Mouse (Mus musculus): ENCODE results near the gene Atxn1. TPM values are rescaled to one million over a fixed set of nuclear protein-coding genes. Genes with fewer than 3 reads are reported as not detected.

The Atxn1 gene
- total and polyA plus RNA-seq, 2 experiments from 2014 or later = 12.0 to 31.4 TPM

GRCm38 (mm10) chr13:45882976-45883440 lies 81.8 kb downstream of the Atxn1 start:
- 37% methylated on average over 3 of the region's 3 CpGs for WGBS
- no peaks in the 10 kb centered on the region for H3K36me3 ChIP-seq (ENCODE audit: insufficient read depth, low read length)
- H3K27me3 ChIP-seq (ENCODE audit: insufficient read depth, low read length) = no peaks in the 10 kb centered on the region
- no peak for ATAC-seq (ENCODE audit: low FRiP score)
- no peak for TF ChIP-seq CTCF (IDR thresholded peaks at IDR 0.05)
- no peak overlapping the region for H3K4me3 ChIP-seq (ENCODE audit: low read depth, low read length)
- no peak overlapping the region for H3K27ac ChIP-seq (ENCODE audit: low read depth, low read length)
- peaks cover 8% of the 10 kb centered on the region; the same call in 1 of the 2 replicates for H3K4me1 ChIP-seq (ENCODE audit: insufficient read depth, low read length)
- no peaks in the 10 kb centered on the region for H3K9me3 ChIP-seq (ENCODE audit: low read length)
- peak; percentile 44 for DNase-seq (ENCODE audit: low spot score)
- H3K9ac ChIP-seq (replicated peaks; ENCODE audit: low read length, poor library complexity, severe bottlenecking) = no peak overlapping the region
- no peak overlapping the region for H3K4me2 ChIP-seq (ENCODE audit: low read depth, low read length, poor library complexity, severe bottlenecking)

GRCm38 (mm10) chr13:45880543-45880845 lies 84.3 kb downstream of the Atxn1 start:
- no peak for ATAC-seq (ENCODE audit: low FRiP score)
- DNase-seq (ENCODE audit: low spot score) = no peak
- Histone ChIP-seq H3K9ac (replicated peaks; ENCODE audit: low read length, poor library complexity, severe bottlenecking) (no peak overlapping the region), H3K27ac (ENCODE audit: low read depth, low read length) (no peak overlapping the region), H3K4me1 (ENCODE audit: insufficient read depth, low read length) (peaks cover 8% of the 10 kb centered on the region; the same call in 1 of the 2 replicates), H3K4me2 (ENCODE audit: low read depth, low read length, poor library complexity, severe bottlenecking) (no peak overlapping the region), H3K9me3 (ENCODE audit: low read length) (no peaks in the 10 kb centered on the region), H3K36me3 (ENCODE audit: insufficient read depth, low read length) (no peaks in the 10 kb centered on the region), H3K27me3 (ENCODE audit: insufficient read depth, low read length) (no peaks in the 10 kb centered on the region), H3K4me3 (ENCODE audit: low read depth, low read length) (no peak overlapping the region)
- WGBS = 46% methylated on average over 5 of the region's 5 CpGs
- TF ChIP-seq CTCF (IDR thresholded peaks at IDR 0.05) = no peak

DNA sequence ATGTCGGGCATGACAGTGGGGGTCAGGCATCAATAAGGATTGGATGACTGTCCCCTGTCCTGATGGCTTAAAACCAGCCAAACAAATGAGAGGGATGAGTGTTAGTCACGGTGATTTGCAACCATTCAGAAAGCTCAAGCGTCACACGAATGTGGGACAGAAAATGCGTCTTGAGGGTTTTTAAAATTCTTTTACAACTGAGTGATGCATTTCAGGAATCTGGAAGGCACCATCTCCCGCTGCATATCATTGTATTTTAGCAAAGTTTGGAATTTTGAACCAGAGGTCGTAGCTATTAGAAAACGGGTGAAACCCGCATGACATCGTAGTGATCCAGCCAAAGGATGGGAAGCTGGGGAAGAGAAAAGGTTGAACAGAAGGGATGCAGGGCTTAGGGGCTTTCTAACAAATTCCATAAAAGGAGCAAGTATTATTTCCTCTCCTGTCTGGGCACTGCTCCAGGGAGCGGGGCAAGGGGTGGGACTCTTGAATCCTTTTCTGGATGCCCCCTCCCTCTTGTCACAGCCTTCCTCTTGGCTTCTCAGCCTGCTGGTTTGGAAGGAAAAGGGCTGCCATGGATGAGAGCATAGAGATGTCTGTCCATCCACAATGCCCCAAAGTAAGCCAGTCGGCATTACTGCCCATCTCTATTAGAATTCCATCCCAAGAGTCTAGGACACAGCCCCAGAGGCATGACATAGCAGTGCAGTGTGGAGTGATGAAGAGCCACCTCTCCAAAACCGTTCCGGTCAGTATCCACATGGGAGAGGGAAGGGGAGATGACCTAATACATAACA lies 84.9 kb downstream of the Atxn1 start:
- Histone ChIP-seq H3K27me3 (ENCODE audit: insufficient read depth, low read length) (no peaks in the 10 kb centered on the region), H3K4me1 (ENCODE audit: insufficient read depth, low read length) (peaks cover 8% of the 10 kb centered on the region; the same call in 1 of the 2 replicates), H3K9me3 (ENCODE audit: low read length) (no peaks in the 10 kb centered on the region), H3K9ac (replicated peaks; ENCODE audit: low read length, poor library complexity, severe bottlenecking) (no peak overlapping the region), H3K4me2 (ENCODE audit: low read depth, low read length, poor library complexity, severe bottlenecking) (no peak overlapping the region), H3K27ac (ENCODE audit: low read depth, low read length) (no peak overlapping the region), H3K36me3 (ENCODE audit: insufficient read depth, low read length) (no peaks in the 10 kb centered on the region), H3K4me3 (ENCODE audit: low read depth, low read length) (no peak overlapping the region)
- no peak for TF ChIP-seq CTCF (IDR thresholded peaks at IDR 0.05)
- DNase-seq (ENCODE audit: low spot score) (no peak), ATAC-seq (ENCODE audit: low FRiP score) (no peak)
- 42% methylated on average over 14 of the region's 14 CpGs for WGBS

DNA sequence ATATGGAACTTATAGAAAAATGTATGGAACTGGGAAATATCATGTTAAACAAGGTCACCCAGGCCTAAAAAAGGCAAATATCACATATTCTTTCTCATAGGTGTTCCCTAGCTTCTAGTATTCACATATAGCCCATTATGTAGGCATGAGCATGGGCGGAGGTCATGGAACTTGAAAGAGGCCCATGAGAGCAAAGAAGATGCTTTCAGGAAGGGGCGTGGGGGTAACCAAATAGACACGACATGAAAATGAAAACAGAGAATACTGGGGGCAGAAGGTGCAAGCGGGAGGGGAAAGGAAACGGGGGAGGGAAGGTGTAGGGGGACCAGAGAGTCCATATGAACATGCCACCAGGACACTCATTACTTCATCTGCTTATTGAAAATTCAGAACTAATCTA lies 87.9 kb downstream of the Atxn1 start:
- Histone ChIP-seq H3K36me3 (ENCODE audit: insufficient read depth, low read length) (no peaks in the 10 kb centered on the region), H3K27me3 (ENCODE audit: insufficient read depth, low read length) (no peaks in the 10 kb centered on the region), H3K9ac (replicated peaks; ENCODE audit: low read length, poor library complexity, severe bottlenecking) (no peak overlapping the region), H3K4me2 (ENCODE audit: low read depth, low read length, poor library complexity, severe bottlenecking) (no peak overlapping the region), H3K4me3 (ENCODE audit: low read depth, low read length) (no peak overlapping the region), H3K4me1 (ENCODE audit: insufficient read depth, low read length) (peaks cover 8% of the 10 kb centered on the region; the same call in 1 of the 2 replicates), H3K27ac (ENCODE audit: low read depth, low read length) (no peak overlapping the region), H3K9me3 (ENCODE audit: low read length) (no peaks in the 10 kb centered on the region)
- WGBS = 84% methylated on average over 5 of the region's 5 CpGs
- TF ChIP-seq CTCF (IDR thresholded peaks at IDR 0.05) = no peak
- DNase-seq (ENCODE audit: low spot score) (no peak), ATAC-seq (ENCODE audit: low FRiP score) (no peak)

DNA sequence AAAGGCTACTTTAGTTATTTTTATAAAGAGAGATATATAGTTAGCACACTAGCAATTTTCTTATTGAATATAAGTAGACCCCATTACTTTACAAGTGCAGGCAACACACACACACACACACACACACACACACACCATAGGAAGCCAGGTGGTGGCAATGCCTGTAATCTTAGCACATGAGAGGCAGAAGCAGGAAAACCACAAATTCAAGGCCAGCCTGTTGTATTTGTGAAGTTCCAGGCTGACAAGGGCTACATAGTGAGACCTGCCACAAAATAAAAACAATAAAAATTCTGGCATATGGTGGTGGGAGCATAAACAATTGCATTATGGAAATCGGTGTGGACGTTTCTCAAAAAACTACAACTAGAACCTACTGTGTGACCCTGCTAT lies 88.4 kb downstream of the Atxn1 start:
- Histone ChIP-seq H3K27me3 (ENCODE audit: insufficient read depth, low read length) (no peaks in the 10 kb centered on the region), H3K9me3 (ENCODE audit: low read length) (no peaks in the 10 kb centered on the region), H3K4me1 (ENCODE audit: insufficient read depth, low read length) (peaks cover 8% of the 10 kb centered on the region; the same call in 1 of the 2 replicates), H3K36me3 (ENCODE audit: insufficient read depth, low read length) (no peaks in the 10 kb centered on the region), H3K4me2 (ENCODE audit: low read depth, low read length, poor library complexity, severe bottlenecking) (no peak overlapping the region), H3K9ac (replicated peaks; ENCODE audit: low read length, poor library complexity, severe bottlenecking) (no peak overlapping the region), H3K4me3 (ENCODE audit: low read depth, low read length) (no peak overlapping the region), H3K27ac (ENCODE audit: low read depth, low read length) (no peak overlapping the region)
- ATAC-seq (ENCODE audit: low FRiP score) (no peak), DNase-seq (ENCODE audit: low spot score) (no peak)
- no peak for TF ChIP-seq CTCF (IDR thresholded peaks at IDR 0.05)
- 89% methylated on average over 2 of the region's 2 CpGs for WGBS

- Histone ChIP-seq H3K4me2 (ENCODE audit: low read depth, low read length, poor library complexity, severe bottlenecking) (no peak overlapping the region), H3K4me1 (ENCODE audit: insufficient read depth, low read length) (peaks cover 4% of the 10 kb centered on the region; the same call in 1 of the 2 replicates), H3K27me3 (ENCODE audit: insufficient read depth, low read length) (no peaks in the 10 kb centered on the region), H3K36me3 (ENCODE audit: insufficient read depth, low read length) (no peaks in the 10 kb centered on the region), H3K9me3 (ENCODE audit: low read length) (no peaks in the 10 kb centered on the region), H3K9ac (replicated peaks; ENCODE audit: low read length, poor library complexity, severe bottlenecking) (no peak overlapping the region), H3K27ac (ENCODE audit: low read depth, low read length) (no peak overlapping the region), H3K4me3 (ENCODE audit: low read depth, low read length) (no peak overlapping the region)
- DNase-seq (ENCODE audit: low spot score) = no peak
- no peak for ATAC-seq (ENCODE audit: low FRiP score)
- 59% methylated on average over 6 of the region's 6 CpGs for WGBS
- no peak for TF ChIP-seq CTCF (IDR thresholded peaks at IDR 0.05)
Measured at GRCm38 (mm10) chr13:45875686-45876367, 89.0 kb downstream of the Atxn1 start.

Data from midbrain, postnatal 0 days (tissue).